Mouse (Mus musculus) ES-E14 (cell line): ENCODE measurements around the gene Olfm1. TPM values are rescaled to one million over a fixed set of nuclear protein-coding genes. Genes with fewer than 3 reads are reported as not detected.

Experiments
- DNase-seq: peaks from one replicate; pipeline ENCODE4 v3.0.0-alpha.2; 2013; ENCODE audit warnings: low read depth, low spot score
- H3K27ac ChIP-seq: 2 replicates; pipeline ENCODE4 v1.5.1; 2012; ENCODE audit warnings: low read depth, mild to moderate bottlenecking, low read length, moderate library complexity, mixed read lengths; ENCODE audit not compliant: poor library complexity, insufficient read depth, severe bottlenecking
- H3K36me3 ChIP-seq: 2 replicates; pipeline ENCODE4 v1.6.1; 2012; ENCODE audit warnings: mild to moderate bottlenecking, low read length, moderate library complexity, mixed read lengths; ENCODE audit not compliant: control insufficient read depth, poor library complexity, insufficient read depth, severe bottlenecking
- H3K4me1 ChIP-seq, 2 experiments: fragments of 150-350 bp in 1 of 2; sonication (generic) in 1 of 2; 2 replicates each; pipeline ENCODE4 v1.6.1; 2012; ENCODE audit warnings: low read length in 2 of 2, mild to moderate bottlenecking in 1 of 2, mixed read lengths in 1 of 2; ENCODE audit not compliant: control insufficient read depth in 2 of 2, insufficient read depth in 2 of 2, poor library complexity in 1 of 2
- H3K4me3 ChIP-seq, 2 experiments: fragments of 150-350 bp in 1 of 2; sonication (generic) in 1 of 2; 2 replicates each; pipeline ENCODE4 v1.5.1; 2012; ENCODE audit warnings: low read length in 2 of 2, low read depth in 1 of 2, mild to moderate bottlenecking in 1 of 2, mixed read lengths in 1 of 2; ENCODE audit not compliant: insufficient read depth in 1 of 2, poor library complexity in 1 of 2, severe bottlenecking in 1 of 2
- H3K9ac ChIP-seq: 2 replicates; pipeline ENCODE4 v1.6.1; 2012; ENCODE audit warnings: low read depth, mild to moderate bottlenecking, low read length, mixed read lengths; ENCODE audit not compliant: poor library complexity, insufficient read depth, severe bottlenecking
- H3K9me3 ChIP-seq: fragments of 150-350 bp; sonication (generic); 2 replicates; pipeline ENCODE4 v1.6.1; 2012; ENCODE audit warnings: low read depth, mild to moderate bottlenecking, low read length; ENCODE audit not compliant: control insufficient read depth, insufficient read depth
- CHD2 ChIP-seq: IDR thresholded peaks from 2 replicates; pipeline ENCODE4 v1.6.1; 2014; ENCODE audit warnings: mild to moderate bottlenecking, low read depth, low read length, inconsistent platforms
- HCFC1 ChIP-seq: IDR thresholded peaks from 2 replicates; pipeline ENCODE4 v1.6.1; 2012; ENCODE audit warnings: low read length, inconsistent platforms, borderline replicate concordance; ENCODE audit not compliant: insufficient read depth
- MAFK ChIP-seq: IDR thresholded peaks from 2 replicates; pipeline ENCODE4 v1.6.1; 2014; ENCODE audit warnings: mild to moderate bottlenecking, low read depth, low read length, inconsistent platforms; ENCODE audit not compliant: insufficient read depth
- ZC3H11A ChIP-seq: IDR thresholded peaks from 2 replicates; pipeline ENCODE4 v1.6.1; 2012; ENCODE audit warnings: low read depth, mild to moderate bottlenecking, inconsistent platforms, low read length, borderline replicate concordance
- ZNF384 ChIP-seq: IDR thresholded peaks from 2 replicates; pipeline ENCODE4 v1.6.1; 2012; ENCODE audit warnings: low read depth, low read length, inconsistent platforms
- in situ Hi-C, 2 experiments: fragments of 600-800 bp; cut with MboI; formaldehyde crosslinking; loops; one replicate each; pipeline ENCODE4 v1.15.1; 2025; ENCODE audit warnings: low sequenced_read_pairs in 2 of 2, inconsistent platforms in 1 of 2; ENCODE audit not compliant: unreplicated experiment in 2 of 2
- total RNA-seq: library from RNA; depleted of rRNA; stranded (reverse); fragments of 300-350 nt; gene quantifications from 2 replicates; pipeline ENCODE4 v1.2.3, GENCODE M21; 2012; rRNA removed

The Olfm1 gene
- total RNA-seq, result 3.4 and 5.2 TPM in 2 replicates

DNA sequence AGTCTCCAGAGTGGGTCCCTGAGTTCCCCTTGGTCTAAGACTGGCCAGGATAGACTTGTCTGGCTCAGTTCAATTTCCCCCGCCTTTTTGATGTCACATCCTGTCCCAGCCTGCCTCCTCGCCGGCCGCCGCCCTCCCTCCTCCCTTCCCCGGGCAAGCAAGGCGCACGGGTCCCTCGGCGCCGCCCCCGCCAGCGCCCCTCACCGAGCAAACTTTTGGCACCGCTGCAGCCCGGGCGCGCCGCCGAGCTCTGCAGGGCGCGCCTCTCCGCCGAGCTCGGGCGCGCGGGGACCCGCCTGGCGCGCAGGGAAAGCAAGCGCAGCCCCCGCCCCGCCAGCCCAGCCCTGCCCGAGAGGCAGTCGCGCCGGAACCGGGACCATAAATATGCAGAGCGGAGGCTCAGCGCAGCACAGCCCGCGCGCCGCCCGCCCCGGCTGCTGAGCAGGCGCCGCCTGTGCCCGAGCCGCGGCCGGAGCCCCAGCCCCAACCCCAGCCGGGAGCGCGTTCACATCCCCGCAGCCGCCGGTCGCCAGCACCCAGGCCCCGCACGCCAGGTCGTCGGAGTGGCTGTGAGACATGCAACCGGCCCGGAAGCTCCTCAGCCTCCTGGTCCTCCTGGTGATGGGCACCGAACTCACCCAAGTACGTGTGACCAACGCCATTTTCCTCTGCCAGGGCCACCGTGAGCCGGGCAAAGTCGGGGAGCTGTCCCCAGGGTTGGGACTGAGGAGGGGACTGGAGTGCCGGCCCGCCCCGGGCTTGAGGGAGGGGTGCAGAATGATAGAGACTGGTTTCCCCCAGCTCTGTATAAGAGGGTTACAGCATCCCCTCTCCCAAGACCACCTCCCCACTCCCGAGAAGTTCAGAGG, at the start of gene Olfm1:
Gene Olfm1 (plus strand): TSS at position 172 of the 869 bp plus-strand sequence.
- Histone ChIP-seq H3K4me3 (peak within 1 kb of the TSS; percentile 65 to 80), H3K4me1 (peaks cover 0 to 5% of the 10 kb centered on the region in 2 experiments; a peak in 1 of 4 replicates), H3K9me3 (no peaks in the 10 kb centered on the region), H3K27ac (no peak within 1 kb of the TSS), H3K9ac (peak within 1 kb of the TSS; percentile 68), H3K36me3 (no peaks in the 10 kb centered on the region)
- in situ Hi-C loops, result no loop called here
- TF ChIP-seq HCFC1, result no peak
- TF ChIP-seq ZNF384, result no peak
- no peak for TF ChIP-seq MAFK
- no peak for TF ChIP-seq ZC3H11A
- TF ChIP-seq CHD2, result no peak
- no peak for DNase-seq

DNA sequence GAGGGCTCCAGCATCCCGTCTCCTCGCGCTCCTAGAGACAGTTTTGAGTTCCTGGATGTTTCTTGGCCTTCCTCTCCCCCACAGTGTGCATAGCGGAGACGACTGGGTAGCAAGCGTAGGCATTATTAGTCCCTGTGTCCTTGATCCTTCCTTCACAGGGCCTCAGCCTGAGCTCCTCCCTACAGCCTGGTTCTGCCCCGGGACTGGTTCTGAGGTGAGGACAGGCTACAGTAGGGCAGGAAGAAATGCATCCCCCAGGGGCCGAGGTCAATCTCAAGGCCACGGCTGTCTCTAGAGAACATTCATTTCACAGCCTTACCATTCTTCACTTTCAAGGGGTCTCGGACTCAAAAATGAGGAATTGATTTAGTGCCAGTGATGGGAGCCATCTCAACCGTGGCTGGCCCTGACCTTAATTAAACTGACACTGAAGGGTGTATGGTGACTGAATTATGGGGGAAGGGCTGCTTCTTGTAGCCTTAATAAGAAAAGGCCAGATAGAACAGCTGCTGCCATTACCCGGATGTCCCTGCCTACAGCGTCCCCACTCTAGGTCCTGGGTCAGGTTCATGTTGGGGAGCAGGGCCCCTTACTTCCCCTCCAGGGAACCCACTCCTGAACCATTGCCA, 49.3 kb upstream of the Olfm1 start:
- H3K36me3 ChIP-seq, result no peaks in the 10 kb centered on the region; the same call in 1 of the 2 replicates
- in situ Hi-C loops, result no loop called here
- TF ChIP-seq HCFC1 (no peak), ZNF384 (no peak), ZC3H11A (no peak), CHD2 (no peak), MAFK (no peak)
- H3K9me3 ChIP-seq, result no peaks in the 10 kb centered on the region
- H3K4me1 ChIP-seq, result 0 out of 4 replicates have a peak, but pooled peaks cover 0 to 4% of the 10 kb centered on the region in 2 experiments
- H3K27ac ChIP-seq, result no peak overlapping the region
- no peak overlapping the region for H3K9ac ChIP-seq
- no peak overlapping the region for H3K4me3 ChIP-seq
- DNase-seq, result no peak

DNA sequence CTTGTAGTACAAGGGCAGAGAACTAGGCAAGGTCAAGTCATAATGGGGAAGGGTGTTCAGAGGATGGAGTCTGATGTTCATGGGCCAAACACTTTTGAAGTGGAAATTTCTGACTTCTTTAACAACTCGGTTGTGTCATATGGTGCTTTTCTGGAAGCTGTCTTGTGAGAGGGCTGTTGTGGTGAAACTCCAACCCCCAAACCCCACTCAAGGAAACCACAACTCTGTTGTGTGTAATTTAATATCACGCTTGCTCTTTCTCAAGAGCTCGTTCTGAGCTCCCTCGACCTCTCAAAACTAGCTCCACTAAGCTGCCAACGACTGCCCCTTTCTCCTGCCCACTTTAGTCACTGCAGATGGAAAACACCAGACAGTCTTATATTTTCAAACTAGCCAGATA, 47.1 kb upstream of the Olfm1 start:
- no peak for TF ChIP-seq ZNF384
- no peak for TF ChIP-seq ZC3H11A
- TF ChIP-seq MAFK, result no peak
- no peak for TF ChIP-seq HCFC1
- TF ChIP-seq CHD2, result no peak
- H3K36me3 ChIP-seq, result no peaks in the 10 kb centered on the region; the same call in 1 of the 2 replicates
- H3K27ac ChIP-seq, result no peak overlapping the region
- no peak overlapping the region for H3K4me3 ChIP-seq
- DNase-seq, result no peak
- H3K9ac ChIP-seq, result no peak overlapping the region
- in situ Hi-C loops, result no loop called here
- H3K9me3 ChIP-seq, result no peaks in the 10 kb centered on the region
- H3K4me1 ChIP-seq, result 0 out of 4 replicates have a peak, but pooled peaks cover 0 to 4% of the 10 kb centered on the region in 2 experiments

DNA sequence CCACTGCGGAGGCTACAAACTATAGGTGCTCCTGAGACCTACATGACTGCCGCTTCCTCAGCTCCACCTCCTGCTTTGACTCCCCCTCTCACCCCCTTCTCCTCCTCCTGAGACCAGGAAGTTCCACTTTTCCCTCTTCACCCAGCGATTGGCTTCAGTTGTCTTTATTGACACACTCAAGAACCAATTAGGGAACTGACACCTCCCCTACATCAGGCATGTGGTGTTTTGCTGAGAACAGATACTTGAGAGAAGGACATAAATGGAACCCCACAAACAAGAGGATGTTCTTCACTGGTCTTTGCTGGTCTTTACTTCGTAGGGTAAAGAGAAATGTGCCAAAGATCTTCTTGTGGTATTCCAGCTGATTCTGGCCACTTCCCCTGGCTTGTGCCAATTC, 46.6 kb upstream of the Olfm1 start:
- H3K4me3 ChIP-seq, result no peak overlapping the region
- TF ChIP-seq CHD2, result peak; percentile 56; the same call in 1 of the 2 replicates
- TF ChIP-seq ZC3H11A, result no peak
- no peaks in the 10 kb centered on the region; the same call in 1 of the 2 replicates for H3K36me3 ChIP-seq
- no peak overlapping the region for H3K27ac ChIP-seq
- H3K9ac ChIP-seq, result no peak overlapping the region
- DNase-seq, result no peak
- H3K9me3 ChIP-seq, result no peaks in the 10 kb centered on the region
- H3K4me1 ChIP-seq, result 0 out of 4 replicates have a peak, but pooled peaks cover 0 to 4% of the 10 kb centered on the region in 2 experiments
- in situ Hi-C loops, result no loop called here
